Mouse (Mus musculus) mouse embryonic stem cell (cell line): Measurements from ENCODE around the gene Uhrf1.

Experiments
- in situ Hi-C, 2 experiments: fragments of 300-500 bp; cut with MboI; formaldehyde crosslinking; loops; 1 replicate in 1 of 2; 3 replicates in 1 of 2; pipeline ENCODE4 v1.14.3; 2019 to 2020; ENCODE audit warnings: low sequenced_read_pairs in 2 of 2, low pct_unique_long_range_greater_than_20kb in 1 of 2, mixed read lengths in 1 of 2; ENCODE audit not compliant: unreplicated experiment in 1 of 2

Uhrf1 gene

GRCm38 (mm10) chr17:56292531-56293222, 10.4 kb upstream of the Uhrf1 start, which contains the start of gene Plin3:
TSS of gene Plin3 (minus strand) at chr17:56292873.
- in situ Hi-C loops: no loop called here

- in situ Hi-C loops: no loop called here
Measured at GRCm38 (mm10) chr17:56293291-56293690, 9.8 kb upstream of the Uhrf1 start.

- in situ Hi-C loops: no loop called here
Measured at GRCm38 (mm10) chr17:56294241-56294640, 8.9 kb upstream of the Uhrf1 start.

- in situ Hi-C loops: no loop called here
Measured at GRCm38 (mm10) chr17:56296201-56296600, 6.9 kb upstream of the Uhrf1 start.

GRCm38 (mm10) chr17:56298238-56298637, 4.9 kb upstream of the Uhrf1 start:
- in situ Hi-C loops: no loop called here

GRCm38 (mm10) chr17:56300186-56300585, 2.9 kb upstream of the Uhrf1 start, which contains the start of gene Arrdc5:
TSS of gene Arrdc5 (minus strand) at chr17:56300286.
- in situ Hi-C loops: no loop called here

- in situ Hi-C loops: no loop called here
Measured at GRCm38 (mm10) chr17:56302363-56302996, 641 bp upstream of the Uhrf1 start.

- in situ Hi-C loops: no loop called here
Measured at GRCm38 (mm10) chr17:56303847-56304586, 896 bp downstream of the Uhrf1 start.

GRCm38 (mm10) chr17:56304718-56305117, 1.6 kb downstream of the Uhrf1 start:
- in situ Hi-C loops: no loop called here

GRCm38 (mm10) chr17:56305156-56305555, 2.0 kb downstream of the Uhrf1 start:
- in situ Hi-C loops: no loop called here

GRCm38 (mm10) chr17:56305826-56306225, 2.7 kb downstream of the Uhrf1 start:
- in situ Hi-C loops: no loop called here

GRCm38 (mm10) chr17:56308088-56308487, 5.0 kb downstream of the Uhrf1 start:
- in situ Hi-C loops: no loop called here

- in situ Hi-C loops: no loop called here
Measured at GRCm38 (mm10) chr17:56309191-56309945, 6.2 kb downstream of the Uhrf1 start.

- in situ Hi-C loops: no loop called here
Measured at GRCm38 (mm10) chr17:56324419-56324818, 21.3 kb downstream of the Uhrf1 start.

GRCm38 (mm10) chr17:56325450-56326152, 22.5 kb downstream of the Uhrf1 start, which contains the start of gene Kdm4b:
TSS of gene Kdm4b (plus strand) at chr17:56326062.
- in situ Hi-C loops: no loop called here

- in situ Hi-C loops: no loop called here
Measured at GRCm38 (mm10) chr17:56326153-56327147, 23.3 kb downstream of the Uhrf1 start.

- in situ Hi-C loops: no loop called here
Measured at GRCm38 (mm10) chr17:56329267-56329666, 26.1 kb downstream of the Uhrf1 start.
